Mouse (Mus musculus): Measurements from ENCODE around the gene Cav1. TPM values are rescaled to one million over a fixed set of nuclear protein-coding genes. Genes with fewer than 3 reads are reported as not detected.

The Cav1 gene
- polyA plus RNA-seq, 1 experiment from 2014 or later: 22.4 TPM

GRCm38 (mm10) chr6:17337724-17338123 is 31.6 kb downstream of the Cav1 start:
- Histone ChIP-seq H3K4me3 (no peak overlapping the region), H3K9me3 (replicated peaks) (no peaks in the 10 kb centered on the region), H3K27ac (no peak overlapping the region), H3K4me1 (peaks cover 7% of the 10 kb centered on the region), H3K36me3 (no peaks in the 10 kb centered on the region), H3K27me3 (ENCODE audit: low read depth, poor library complexity, severe bottlenecking) (no peaks in the 10 kb centered on the region)
- WGBS: 91% methylated on average over 2 of the region's 2 CpGs
- DNase-seq (ENCODE audit: low spot score): no peak

DNA sequence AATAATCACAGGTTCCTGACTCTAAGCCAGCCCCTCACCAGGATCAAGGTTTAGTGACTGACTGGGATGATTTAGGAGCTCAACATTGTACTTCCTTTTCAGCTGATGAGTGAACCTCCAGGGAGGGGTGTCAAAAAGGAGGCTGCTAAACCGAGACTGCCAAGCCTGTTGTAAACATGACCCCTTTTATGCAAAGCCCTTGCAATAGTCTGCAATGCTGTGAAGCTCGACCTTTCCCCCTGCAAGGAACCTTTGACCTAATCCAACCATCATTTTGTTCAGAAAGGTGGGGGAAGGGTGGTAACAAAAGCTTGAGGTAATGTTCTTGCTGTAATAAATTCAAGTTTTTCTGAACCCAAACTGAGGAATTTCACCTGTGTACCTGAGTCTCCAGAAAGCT is 34.3 kb downstream of the Cav1 start:
- H3K9me3 ChIP-seq (replicated peaks): no peaks in the 10 kb centered on the region
- no peaks in the 10 kb centered on the region for H3K27me3 ChIP-seq (ENCODE audit: low read depth, poor library complexity, severe bottlenecking)
- no peak overlapping the region for H3K27ac ChIP-seq
- H3K4me3 ChIP-seq: no peak overlapping the region
- no peak for DNase-seq (ENCODE audit: low spot score)
- H3K4me1 ChIP-seq: peaks cover 7% of the 10 kb centered on the region
- WGBS: 7% methylated on average over 2 of the region's 2 CpGs
- no peaks in the 10 kb centered on the region for H3K36me3 ChIP-seq

GRCm38 (mm10) chr6:17348011-17348410 is 41.9 kb downstream of the Cav1 start:
- Histone ChIP-seq H3K4me3 (no peak overlapping the region), H3K4me1 (no peaks in the 10 kb centered on the region), H3K36me3 (no peaks in the 10 kb centered on the region), H3K27ac (no peak overlapping the region), H3K9me3 (replicated peaks) (no peaks in the 10 kb centered on the region), H3K27me3 (ENCODE audit: low read depth, poor library complexity, severe bottlenecking) (no peaks in the 10 kb centered on the region)
- DNase-seq (ENCODE audit: low spot score): no peak
- 69% methylated on average over 3 of the region's 3 CpGs for WGBS

GRCm38 (mm10) chr6:17350803-17351202 is 44.7 kb downstream of the Cav1 start:
- H3K27me3 ChIP-seq (ENCODE audit: low read depth, poor library complexity, severe bottlenecking): no peaks in the 10 kb centered on the region
- WGBS: 94% methylated on average over 5 of the region's 5 CpGs
- no peaks in the 10 kb centered on the region for H3K9me3 ChIP-seq (replicated peaks)
- DNase-seq (ENCODE audit: low spot score): no peak
- H3K36me3 ChIP-seq: no peaks in the 10 kb centered on the region
- H3K4me3 ChIP-seq: no peak overlapping the region
- H3K27ac ChIP-seq: no peak overlapping the region
- no peaks in the 10 kb centered on the region for H3K4me1 ChIP-seq

DNA sequence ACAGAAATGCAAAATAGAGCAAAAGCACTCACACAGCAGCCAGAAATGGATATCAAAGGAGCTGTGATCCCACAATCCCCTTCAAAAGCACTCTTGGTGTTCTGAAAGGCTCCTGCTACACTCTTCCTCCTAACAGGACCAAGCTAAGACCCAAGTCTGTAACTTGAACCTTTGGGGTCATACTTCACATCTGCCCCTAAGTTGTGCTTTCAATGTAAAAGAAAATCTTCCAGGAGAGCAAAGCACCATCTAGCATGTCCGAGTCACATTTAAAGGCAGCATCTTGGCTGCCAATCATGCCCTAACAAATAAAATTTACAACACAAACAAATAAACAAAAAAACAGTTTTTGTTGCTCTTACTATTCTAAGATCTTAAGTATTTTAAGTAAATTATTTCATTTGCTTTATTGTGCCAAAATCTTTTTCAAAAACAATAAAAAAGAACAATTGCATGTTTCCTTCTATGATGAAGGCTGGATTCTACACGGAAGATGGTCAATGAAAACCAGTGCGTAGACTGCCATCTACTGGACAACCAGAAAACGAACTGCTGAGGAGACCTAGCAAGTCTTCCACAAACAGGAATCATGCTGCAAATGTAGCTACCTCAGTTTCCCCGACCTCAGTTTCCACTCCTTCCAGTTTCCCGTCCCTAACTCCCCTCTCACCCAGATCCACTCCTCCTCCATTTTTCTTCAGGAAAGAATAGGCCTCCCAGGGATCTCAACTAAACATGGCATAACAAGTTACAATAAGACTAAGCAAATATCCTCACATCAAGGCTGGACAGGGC is 53.0 kb downstream of the Cav1 start:
- Histone ChIP-seq H3K27me3 (ENCODE audit: low read depth, poor library complexity, severe bottlenecking) (no peaks in the 10 kb centered on the region), H3K27ac (no peak overlapping the region), H3K36me3 (no peaks in the 10 kb centered on the region), H3K9me3 (replicated peaks) (no peaks in the 10 kb centered on the region), H3K4me1 (no peaks in the 10 kb centered on the region), H3K4me3 (no peak overlapping the region)
- 17% methylated on average over 6 of the region's 6 CpGs for WGBS
- DNase-seq (ENCODE audit: low spot score): peak; percentile 50

GRCm38 (mm10) chr6:17362771-17363170 is 56.6 kb downstream of the Cav1 start:
- Histone ChIP-seq H3K36me3 (no peaks in the 10 kb centered on the region), H3K27ac (no peak overlapping the region), H3K4me1 (no peaks in the 10 kb centered on the region), H3K27me3 (ENCODE audit: low read depth, poor library complexity, severe bottlenecking) (no peaks in the 10 kb centered on the region), H3K9me3 (replicated peaks) (no peaks in the 10 kb centered on the region), H3K4me3 (no peak overlapping the region)
- DNase-seq (ENCODE audit: low spot score): no peak
- 56% methylated on average over 3 of the region's 3 CpGs for WGBS

GRCm38 (mm10) chr6:17363446-17364179 is 57.5 kb downstream of the Cav1 start:
- Histone ChIP-seq H3K27me3 (ENCODE audit: low read depth, poor library complexity, severe bottlenecking) (no peaks in the 10 kb centered on the region), H3K9me3 (replicated peaks) (no peaks in the 10 kb centered on the region)
- 87% methylated on average over 17 of the region's 17 CpGs for WGBS

DNA sequence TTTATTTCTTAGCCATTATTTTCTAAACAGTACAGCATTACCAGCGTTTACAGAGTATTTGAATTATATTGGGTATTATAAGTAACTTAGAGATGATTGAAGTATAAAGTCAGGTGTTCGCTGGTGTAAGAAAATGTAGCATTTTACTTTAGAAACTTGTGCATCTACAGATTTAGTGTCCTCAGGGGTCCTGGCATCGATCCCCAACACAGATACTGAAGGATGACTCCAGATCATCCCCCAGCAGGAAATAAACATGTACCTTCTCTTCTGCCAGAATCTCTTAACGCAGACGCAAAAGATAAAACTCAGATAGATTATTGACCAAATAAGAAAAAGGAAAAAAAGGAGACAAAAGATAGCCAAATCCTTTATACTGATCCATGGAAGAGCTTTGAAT is 68.2 kb downstream of the Cav1 start:
- H3K27ac ChIP-seq: no peak overlapping the region
- H3K36me3 ChIP-seq: no peaks in the 10 kb centered on the region
- no peaks in the 10 kb centered on the region for H3K27me3 ChIP-seq (ENCODE audit: low read depth, poor library complexity, severe bottlenecking)
- no peaks in the 10 kb centered on the region for H3K9me3 ChIP-seq (replicated peaks)
- H3K4me1 ChIP-seq: no peaks in the 10 kb centered on the region
- 94% methylated on average over 5 of the region's 5 CpGs for WGBS
- H3K4me3 ChIP-seq: no peak overlapping the region
- no peak for DNase-seq (ENCODE audit: low spot score)

More at GRCm38 (mm10) chr6:17363446-17364179, 57.5 kb downstream of the Cav1 start:
- H3K4me3 ChIP-seq: no peak overlapping the region
- no peaks in the 10 kb centered on the region for H3K4me1 ChIP-seq
- H3K27ac ChIP-seq: no peak overlapping the region
- H3K36me3 ChIP-seq: no peaks in the 10 kb centered on the region
- DNase-seq (ENCODE audit: low spot score): no peak

DNA sequence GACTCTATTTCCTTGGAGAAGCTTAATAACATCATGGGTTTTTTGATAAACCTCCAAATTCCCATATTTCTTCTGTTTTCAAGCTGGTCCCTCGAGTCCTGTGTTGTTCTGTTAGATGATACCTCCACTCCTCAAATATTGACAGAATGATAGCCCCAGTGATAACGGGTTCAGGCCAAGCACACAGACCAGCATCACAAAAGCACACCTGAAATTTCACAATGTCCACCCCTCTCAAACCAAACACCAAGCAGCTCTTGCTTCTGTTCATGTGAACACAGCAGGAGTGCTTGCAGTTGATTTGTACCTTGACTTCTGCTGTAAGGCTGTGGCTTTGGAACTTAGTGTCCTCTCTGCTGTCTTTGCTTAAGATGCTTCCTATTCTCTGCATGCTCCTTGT is 71.2 kb downstream of the Cav1 start:
- Histone ChIP-seq H3K36me3 (no peaks in the 10 kb centered on the region), H3K27me3 (ENCODE audit: low read depth, poor library complexity, severe bottlenecking) (no peaks in the 10 kb centered on the region), H3K4me3 (no peak overlapping the region), H3K27ac (no peak overlapping the region), H3K4me1 (no peaks in the 10 kb centered on the region), H3K9me3 (replicated peaks) (no peaks in the 10 kb centered on the region)
- DNase-seq (ENCODE audit: low spot score): no peak
- 86% methylated on average over 2 of the region's 2 CpGs for WGBS

DNA sequence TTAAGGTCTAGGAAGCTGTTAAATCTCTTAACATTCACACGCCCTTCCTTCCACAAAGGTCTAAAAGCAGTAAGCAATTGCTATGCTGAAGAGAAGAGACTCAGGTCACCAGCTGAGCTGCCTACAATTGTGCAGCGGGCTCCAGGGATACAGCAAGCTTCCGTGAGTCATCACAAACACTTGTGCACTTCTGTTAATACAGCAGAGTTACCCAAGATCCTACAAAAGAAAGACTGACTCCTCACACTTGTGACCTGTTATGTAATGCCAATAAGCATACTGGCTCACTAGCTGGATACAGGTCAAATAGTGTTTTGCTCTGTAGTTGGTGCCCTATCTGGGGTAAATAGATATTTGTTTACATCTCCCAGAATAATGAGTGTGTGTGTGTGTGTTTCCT is 74.0 kb downstream of the Cav1 start:
- DNase-seq (ENCODE audit: low spot score): no peak
- WGBS: 92% methylated on average over 3 of the region's 3 CpGs
- no peaks in the 10 kb centered on the region for H3K4me1 ChIP-seq
- no peak overlapping the region for H3K27ac ChIP-seq
- no peaks in the 10 kb centered on the region for H3K9me3 ChIP-seq (replicated peaks)
- H3K4me3 ChIP-seq: no peak overlapping the region
- no peaks in the 10 kb centered on the region for H3K27me3 ChIP-seq (ENCODE audit: low read depth, poor library complexity, severe bottlenecking)
- H3K36me3 ChIP-seq: no peaks in the 10 kb centered on the region

DNA sequence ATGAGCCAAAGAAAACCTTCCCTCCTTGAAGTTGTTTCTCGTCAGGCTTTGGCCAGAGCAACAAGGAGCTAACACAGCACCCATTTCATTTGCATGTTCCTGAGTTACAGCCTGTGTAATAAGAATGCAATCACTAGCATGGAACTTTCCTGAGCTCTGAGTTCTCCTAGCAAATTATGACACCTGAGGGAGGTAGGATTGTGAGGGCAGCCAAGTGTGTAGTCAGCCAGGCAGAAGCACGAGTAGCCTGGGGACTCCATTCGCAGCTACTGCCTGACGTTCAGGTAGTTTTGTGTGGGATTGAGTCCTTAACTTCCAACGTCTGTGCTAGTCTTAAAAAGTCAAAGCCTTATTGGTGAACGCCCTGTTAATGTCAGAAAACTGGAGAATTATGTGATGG is 75.6 kb downstream of the Cav1 start:
- Histone ChIP-seq H3K36me3 (no peaks in the 10 kb centered on the region), H3K4me1 (no peaks in the 10 kb centered on the region), H3K27me3 (ENCODE audit: low read depth, poor library complexity, severe bottlenecking) (no peaks in the 10 kb centered on the region), H3K9me3 (replicated peaks) (no peaks in the 10 kb centered on the region), H3K27ac (no peak overlapping the region), H3K4me3 (no peak overlapping the region)
- whole genome bisulfite sequencing: 74% methylated on average over 6 of the region's 6 CpGs
- no peak for DNase-seq (ENCODE audit: low spot score)

GRCm38 (mm10) chr6:17385531-17385930 is 79.4 kb downstream of the Cav1 start:
- 88% methylated on average over 5 of the region's 5 CpGs for WGBS
- H3K27ac ChIP-seq: no peak overlapping the region
- no peaks in the 10 kb centered on the region for H3K27me3 ChIP-seq (ENCODE audit: low read depth, poor library complexity, severe bottlenecking)
- no peaks in the 10 kb centered on the region for H3K9me3 ChIP-seq (replicated peaks)
- no peaks in the 10 kb centered on the region for H3K36me3 ChIP-seq
- DNase-seq (ENCODE audit: low spot score): no peak
- no peak overlapping the region for H3K4me3 ChIP-seq
- H3K4me1 ChIP-seq: no peaks in the 10 kb centered on the region

- no peaks in the 10 kb centered on the region for H3K4me1 ChIP-seq
- H3K27me3 ChIP-seq (ENCODE audit: low read depth, poor library complexity, severe bottlenecking): no peaks in the 10 kb centered on the region
- no peak for DNase-seq (ENCODE audit: low spot score)
- WGBS: 89% methylated on average over 2 of the region's 2 CpGs
- no peaks in the 10 kb centered on the region for H3K36me3 ChIP-seq
- no peak overlapping the region for H3K27ac ChIP-seq
- H3K4me3 ChIP-seq: no peak overlapping the region
- no peaks in the 10 kb centered on the region for H3K9me3 ChIP-seq (replicated peaks)
Observed at GRCm38 (mm10) chr6:17387991-17388710, 82.0 kb downstream of the Cav1 start.
